Mouse (Mus musculus) lung, postnatal 0 days (tissue): Measurements from ENCODE around the gene Cerk. TPM values are rescaled to one million over a fixed set of nuclear protein-coding genes. Genes with fewer than 3 reads are reported as not detected.

ENCODE experiments used
- ATAC-seq: fragments of 200-750 bp; cut with Nextera tagmentation; 2 replicates; pipeline ENCODE4 v1.8.0; 2017; ENCODE audit warnings: moderate library complexity
- DNase-seq: peaks from one replicate; pipeline ENCODE4 v3.0.0-alpha.2; 2016; ENCODE audit warnings: low spot score
- H3K27ac ChIP-seq: fragments of 300-500 bp; sonication (generic); 2 replicates; pipeline ENCODE4 v1.5.1; 2014; ENCODE audit warnings: antibody characterized with exemption, mild to moderate bottlenecking, low read length, mixed read lengths
- H3K27me3 ChIP-seq: fragments of 300-500 bp; sonication (generic); replicated peaks from 2 replicates; pipeline ENCODE4 v1.6.1; 2014; ENCODE audit warnings: low read length, mixed read lengths; ENCODE audit not compliant: insufficient read depth
- H3K36me3 ChIP-seq: fragments of 300-500 bp; sonication (generic); 2 replicates; pipeline ENCODE4 v1.6.1; 2014; ENCODE audit warnings: low read length, mixed read lengths; ENCODE audit not compliant: insufficient read depth
- H3K4me1 ChIP-seq: fragments of 300-500 bp; sonication (generic); 2 replicates; pipeline ENCODE4 v1.6.1; 2014; ENCODE audit warnings: antibody characterized with exemption, low read depth, low read length, mixed read lengths; ENCODE audit not compliant: insufficient read depth
- H3K4me2 ChIP-seq: fragments of 300-500 bp; sonication (generic); replicated peaks from 2 replicates; pipeline ENCODE4 v1.6.1; 2014; ENCODE audit warnings: low read depth, mild to moderate bottlenecking, low read length, moderate library complexity, mixed read lengths
- H3K4me3 ChIP-seq: fragments of 300-500 bp; sonication (generic); 2 replicates; pipeline ENCODE4 v1.5.1; 2014; ENCODE audit warnings: low read depth, low read length
- H3K9ac ChIP-seq: fragments of 300-500 bp; sonication (generic); replicated peaks from 2 replicates; pipeline ENCODE4 v1.6.1; 2014; ENCODE audit warnings: low read depth, mild to moderate bottlenecking
- H3K9me3 ChIP-seq: fragments of 300-500 bp; sonication (generic); 2 replicates; pipeline ENCODE4 v1.6.1; 2016; ENCODE audit warnings: low read length, mixed read lengths
- CTCF ChIP-seq: IDR thresholded peaks from 2 replicates; pipeline ENCODE4 v1.5.1; 2016; ENCODE audit warnings: antibody characterized with exemption, mild to moderate bottlenecking
- EP300 ChIP-seq: IDR thresholded peaks from 2 replicates; pipeline ENCODE4 v1.6.1; 2016; ENCODE audit warnings: antibody characterized with exemption, mild to moderate bottlenecking, control low read depth
- WGBS: fragments of 180-500 bp; shearing (Covaris S2); extraction: QIAGEN DNeasy Blood & Tissue Kit; methylation state at CpG from one replicate; pipeline ENCODE4 v1.1.7; 2014; 5-methylcytosine and 5-hydroxymethylcytosine counted together
- polyA plus RNA-seq: library from polyadenylated mRNA; unstranded; fragments of >200 nt; fragmentation: Nextera tagmentation; extraction: Ambion mirVana; gene quantifications from 2 replicates; pipeline ENCODE4 v1.2.1, GENCODE M21; 2015

Cerk gene
- polyA plus RNA-seq, 1 experiment from 2014 or later = 16.9 TPM

DNA sequence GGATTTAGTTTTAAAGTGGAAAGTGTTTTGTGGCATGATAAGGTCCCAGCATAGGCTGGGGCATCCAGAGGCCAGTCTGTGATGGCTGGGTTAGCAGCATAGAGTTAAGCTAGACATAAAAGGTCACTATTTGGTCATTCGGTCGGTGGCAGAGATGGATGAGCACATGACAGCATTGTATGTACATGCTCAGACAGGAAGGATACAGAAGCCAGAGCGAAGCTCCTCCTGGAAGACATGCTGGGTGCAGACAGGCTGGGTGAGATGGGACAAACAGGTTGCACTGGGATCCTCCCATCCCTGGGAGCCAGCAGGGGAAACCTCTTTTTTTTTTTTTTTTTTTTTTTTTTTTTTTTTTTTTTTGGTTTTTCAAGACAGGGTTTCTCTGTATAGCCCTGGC lies 6.0 kb upstream of the Cerk start:
- peaks cover 10% of the 10 kb centered on the region; the same call in 1 of the 2 replicates for H3K4me1 ChIP-seq

DNA sequence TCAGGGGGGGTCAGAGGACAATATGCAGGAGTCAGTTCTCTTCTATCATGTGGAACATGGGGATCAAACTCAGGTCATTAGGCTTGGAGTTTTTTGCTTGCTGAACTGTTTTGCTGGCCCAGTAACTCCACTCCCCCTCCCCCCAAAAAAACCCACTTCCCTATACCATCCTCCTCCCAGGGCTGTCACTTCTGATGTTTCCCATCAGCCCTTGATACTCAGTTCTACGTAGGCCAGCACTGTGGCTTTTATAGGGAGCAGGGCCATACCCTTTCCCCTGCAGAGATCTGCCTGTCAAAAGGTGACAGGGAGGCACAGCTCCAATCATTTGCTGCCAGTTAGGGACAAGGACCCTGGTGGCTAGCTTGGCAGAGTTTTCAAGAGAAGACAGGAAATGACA lies 5.6 kb upstream of the Cerk start:
- peak; percentile 30 for DNase-seq
- H3K4me1 ChIP-seq = peaks cover 10% of the 10 kb centered on the region; the same call in 1 of the 2 replicates
- no peaks in the 10 kb centered on the region for H3K36me3 ChIP-seq
- no peak for ATAC-seq
- H3K4me2 ChIP-seq = no peak overlapping the region
- TF ChIP-seq EP300 (no peak), CTCF (no peak)
- peak overlapping the region; percentile 33; the same call in 1 of the 2 replicates for H3K27ac ChIP-seq
- WGBS = 39% methylated on average over 1 of the region's 1 CpGs
- H3K9ac ChIP-seq = no peak overlapping the region
- H3K4me3 ChIP-seq = no peak overlapping the region
- H3K9me3 ChIP-seq = no peaks in the 10 kb centered on the region
- H3K27me3 ChIP-seq = no peaks in the 10 kb centered on the region

More for the DNA sequence above, 6.0 kb upstream of the Cerk start:
- no peak for TF ChIP-seq CTCF
- TF ChIP-seq EP300 = peak; percentile 67
- Histone ChIP-seq H3K36me3 (no peaks in the 10 kb centered on the region), H3K9me3 (no peaks in the 10 kb centered on the region), H3K27ac (peak overlapping the region; percentile 33; the same call in 1 of the 2 replicates), H3K4me3 (no peak overlapping the region), H3K9ac (no peak overlapping the region), H3K27me3 (no peaks in the 10 kb centered on the region), H3K4me2 (no peak overlapping the region)
- ATAC-seq (peak; percentile 34), DNase-seq (peak; percentile 53)
- WGBS = 29% methylated on average over 3 of the region's 3 CpGs

DNA sequence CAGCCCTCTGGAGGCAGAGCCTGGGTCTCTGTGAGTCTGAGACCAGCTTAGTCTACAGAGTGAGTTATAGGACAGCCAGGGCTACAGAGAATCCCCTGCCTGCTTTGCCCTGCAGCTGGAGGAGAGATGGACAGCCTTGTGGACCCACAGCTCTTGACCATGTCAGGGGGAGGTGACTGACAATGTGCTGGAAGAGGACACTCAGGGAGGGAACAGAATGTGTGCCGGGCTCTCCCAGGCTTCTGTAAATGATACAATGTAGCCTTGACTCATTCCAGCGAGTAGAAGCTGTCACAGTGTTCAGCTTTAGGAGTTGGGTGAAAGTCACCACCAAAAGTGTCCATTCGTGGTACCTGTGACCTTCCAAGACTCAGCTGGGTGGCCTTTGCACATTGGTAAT lies 4.4 kb upstream of the Cerk start:
- TF ChIP-seq CTCF (no peak), EP300 (no peak)
- no peaks in the 10 kb centered on the region for H3K9me3 ChIP-seq
- no peak for ATAC-seq
- DNase-seq = no peak
- H3K9ac ChIP-seq = no peak overlapping the region
- no peaks in the 10 kb centered on the region for H3K27me3 ChIP-seq
- H3K4me3 ChIP-seq = no peak overlapping the region
- H3K36me3 ChIP-seq = no peaks in the 10 kb centered on the region
- peaks cover 12% of the 10 kb centered on the region; the same call in 1 of the 2 replicates for H3K4me1 ChIP-seq
- H3K4me2 ChIP-seq = no peak overlapping the region
- 70% methylated on average over 3 of the region's 3 CpGs for WGBS
- H3K27ac ChIP-seq = no peak overlapping the region

DNA sequence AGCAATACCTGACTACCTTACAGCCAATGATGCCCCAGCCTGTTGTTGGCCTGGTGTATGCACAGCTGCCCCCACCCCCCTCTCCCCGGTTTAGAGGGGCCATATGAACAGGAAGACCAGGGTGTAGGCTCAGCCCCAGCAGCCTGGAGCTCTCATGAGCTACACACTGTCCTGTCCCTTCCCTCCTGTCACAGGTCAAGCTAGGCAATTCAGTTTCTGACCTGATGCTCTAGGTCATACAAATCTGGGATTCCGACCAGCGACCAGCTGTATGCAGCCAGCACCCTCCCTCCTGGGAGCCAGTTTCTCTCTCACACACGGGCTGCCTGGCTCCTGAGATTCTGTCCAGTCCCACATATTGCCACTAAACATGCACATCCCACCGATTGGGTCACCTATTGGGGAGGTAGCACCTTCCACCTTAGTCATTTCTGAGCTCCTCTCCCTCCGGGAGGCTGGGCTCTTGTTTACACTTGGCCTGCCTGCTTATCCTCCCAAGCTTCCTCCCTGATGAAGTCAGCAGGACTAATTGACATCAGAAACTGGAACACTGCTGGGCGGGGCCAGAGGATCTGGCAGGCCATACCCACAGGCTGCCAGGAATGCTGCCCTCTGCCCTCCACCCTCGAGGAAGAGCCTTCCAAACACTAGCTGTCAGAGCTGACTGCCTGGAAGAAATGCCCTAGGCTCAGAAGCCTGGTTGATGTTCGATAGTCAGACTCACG lies 3.0 kb upstream of the Cerk start:
- peak; percentile 79 for ATAC-seq
- H3K4me1 ChIP-seq = peaks cover 12% of the 10 kb centered on the region; the same call in 1 of the 2 replicates
- no peaks in the 10 kb centered on the region for H3K36me3 ChIP-seq
- H3K9ac ChIP-seq = no peak overlapping the region
- H3K4me2 ChIP-seq = no peak overlapping the region
- H3K4me3 ChIP-seq = no peak overlapping the region
- WGBS = 18% methylated on average over 10 of the region's 10 CpGs
- no peaks in the 10 kb centered on the region for H3K9me3 ChIP-seq
- no peaks in the 10 kb centered on the region for H3K27me3 ChIP-seq
- peak; percentile 36 for TF ChIP-seq CTCF
- TF ChIP-seq EP300 = peak; percentile 95
- H3K27ac ChIP-seq = peak overlapping the region; percentile 86
- DNase-seq = peak; percentile 94

DNA sequence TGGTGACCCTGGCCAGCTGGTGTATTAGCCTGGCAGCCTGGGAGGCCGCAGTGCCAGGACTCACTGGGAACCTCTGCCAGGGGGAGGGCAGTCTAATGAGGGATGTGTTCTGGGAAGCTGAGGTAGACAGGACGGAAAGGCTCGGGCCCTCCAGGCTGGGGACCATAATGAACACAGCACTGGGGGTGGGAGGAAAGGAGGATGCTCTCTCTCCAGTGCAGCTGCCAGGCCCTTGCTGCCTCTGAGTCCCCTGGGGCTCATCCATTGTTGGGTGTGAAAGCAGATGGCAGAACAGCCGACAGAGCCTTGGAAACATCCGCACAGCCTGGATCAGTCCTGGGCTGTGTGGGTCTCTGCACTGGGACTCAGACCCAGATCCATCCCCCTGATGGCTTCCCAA lies 2.2 kb upstream of the Cerk start:
- Histone ChIP-seq H3K9ac (no peak overlapping the region), H3K27ac (peak overlapping the region; percentile 86), H3K27me3 (no peaks in the 10 kb centered on the region), H3K9me3 (no peaks in the 10 kb centered on the region), H3K4me1 (peaks cover 12% of the 10 kb centered on the region; the same call in 1 of the 2 replicates), H3K36me3 (no peaks in the 10 kb centered on the region), H3K4me3 (no peak overlapping the region), H3K4me2 (no peak overlapping the region)
- 43% methylated on average over 5 of the region's 5 CpGs for WGBS
- DNase-seq = peak; percentile 30
- ATAC-seq = no peak
- TF ChIP-seq EP300 (no peak), CTCF (no peak)

DNA sequence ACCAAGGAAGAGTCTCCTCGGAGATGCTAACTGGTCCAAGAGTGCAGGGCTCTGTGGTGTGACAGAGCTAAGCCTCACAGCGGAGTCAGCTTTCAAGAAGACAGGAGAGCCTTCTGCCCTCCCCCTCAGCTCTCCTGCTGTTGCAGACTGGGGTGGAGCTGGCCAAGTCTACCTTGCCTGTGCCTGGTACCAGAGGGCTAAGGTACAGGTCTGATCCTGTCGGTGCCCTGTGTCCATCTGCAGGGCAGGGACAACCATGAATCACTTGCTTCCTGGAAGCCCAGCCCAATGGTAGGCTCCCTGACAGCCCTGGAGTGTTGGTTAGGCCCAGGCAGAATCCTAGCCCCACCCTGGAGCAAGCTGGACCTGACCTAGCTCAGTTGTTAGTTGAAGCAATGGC lies 745 bp upstream of the Cerk start:
- Histone ChIP-seq H3K4me2 (peak overlapping the region; percentile 90; the same call in 1 of the 2 replicates), H3K9me3 (no peaks in the 10 kb centered on the region), H3K4me3 (no peak overlapping the region), H3K4me1 (peaks cover 18% of the 10 kb centered on the region), H3K27me3 (no peaks in the 10 kb centered on the region), H3K36me3 (no peaks in the 10 kb centered on the region), H3K27ac (peak overlapping the region; percentile 93; the same call in 1 of the 2 replicates), H3K9ac (no peak overlapping the region)
- WGBS = 48% methylated on average over 3 of the region's 3 CpGs
- DNase-seq = no peak
- ATAC-seq = no peak
- TF ChIP-seq CTCF (no peak), EP300 (no peak)
